8 mouse cellular contexts compared by ENCODE assay signal in genomic region chr11:87110172-87110909, GRCm38 (mm10). TPM values are rescaled to one million over a fixed set of nuclear protein-coding genes. Genes with fewer than 3 reads are reported as not detected.
DNase-seq lines count a peak whose midpoint lies in the region; ATAC-seq lines count a peak whose summit lies in the region.

No protein-coding gene starts in this region.

- no peaks in the 10 kb centered on the region for H3K27me3 ChIP-seq in erythroblast, embryonic 14.5 days (ENCODE audit: control insufficient read depth)
- H3K27me3 ChIP-seq in neural tube, embryonic 11.5 days (ENCODE audit: control insufficient read depth, insufficient read depth, low read length), result no peaks in the 10 kb centered on the region
- no peaks in the 10 kb centered on the region for H3K27me3 ChIP-seq in limb, embryonic 13.5 days
- no peaks in the 10 kb centered on the region for H3K27me3 ChIP-seq in stomach, embryonic 14.5 days (ENCODE audit: control insufficient read depth, insufficient read depth, low read length)

- H3K4me2 ChIP-seq in neural tube, embryonic 11.5 days (ENCODE audit: low read depth), result peak overlapping the region; percentile 51
- peak overlapping the region; percentile 73 for H3K4me2 ChIP-seq in limb, embryonic 13.5 days (replicated peaks)
- H3K4me2 ChIP-seq in stomach, embryonic 14.5 days (replicated peaks; ENCODE audit: low read depth, low read length), result peak overlapping the region; percentile 59

- ATAC-seq in erythroblast, adult 5-6 weeks (replicated peaks; ENCODE audit: low FRiP score, poor library complexity, severe bottlenecking), result no peak
- no peak for ATAC-seq in neural tube, embryonic 11.5 days (ENCODE audit: insufficient read depth, low FRiP score, low TSS enrichment)
- no peak for ATAC-seq in limb, embryonic 13.5 days (ENCODE audit: low FRiP score, low read depth)
- no peak for ATAC-seq in stomach, embryonic 14.5 days (ENCODE audit: insufficient number of reproducible peaks, insufficient read depth, low FRiP score, low read depth)

- no peak for DNase-seq in neural tube, embryonic 11.5 days (ENCODE audit: low spot score)
- DNase-seq in neural tube, embryonic 10.5 days (ENCODE audit: extremely low spot score, low spot score), result no peak
- DNase-seq in cerebellum, adult 9-10 months, result no peak
- DNase-seq in ovary, adult 18-20 months (ENCODE audit: low spot score), result no peak

- H3K4me3 ChIP-seq in erythroblast, embryonic 14.5 days (replicated peaks), result peak overlapping the region; percentile 90
- H3K4me3 ChIP-seq in neural tube, embryonic 11.5 days (ENCODE audit: low read depth, low read length), result peak overlapping the region; percentile 95
- peak overlapping the region; percentile 99 for H3K4me3 ChIP-seq in limb, embryonic 13.5 days
- H3K4me3 ChIP-seq in stomach, embryonic 14.5 days (ENCODE audit: low read depth, low read length), result peak overlapping the region; percentile 92

- peaks cover 75% of the 10 kb centered on the region for H3K36me3 ChIP-seq in erythroblast, embryonic 14.5 days (ENCODE audit: control insufficient read depth)
- H3K36me3 ChIP-seq in neural tube, embryonic 11.5 days (ENCODE audit: control insufficient read depth, insufficient read depth, low read length), result peaks cover 3% of the 10 kb centered on the region; the same call in 1 of the 2 replicates
- peaks cover 29% of the 10 kb centered on the region for H3K36me3 ChIP-seq in limb, embryonic 13.5 days
- peaks cover 18% of the 10 kb centered on the region for H3K36me3 ChIP-seq in stomach, embryonic 14.5 days (ENCODE audit: control insufficient read depth, insufficient read depth, low read length)

- H3K9me3 ChIP-seq in erythroblast, embryonic 14.5 days (ENCODE audit: control insufficient read depth, low read length), result no peaks in the 10 kb centered on the region
- H3K9me3 ChIP-seq in neural tube, embryonic 11.5 days (ENCODE audit: control insufficient read depth, low read length), result no peaks in the 10 kb centered on the region
- H3K9me3 ChIP-seq in limb, embryonic 13.5 days, result no peaks in the 10 kb centered on the region
- H3K9me3 ChIP-seq in stomach, embryonic 14.5 days (ENCODE audit: control insufficient read depth, low read depth, low read length), result no peaks in the 10 kb centered on the region

- 11% methylated on average over 9 of the region's 9 CpGs for WGBS in neural tube, embryonic 11.5 days
- WGBS in limb, embryonic 13.5 days, result 5% methylated on average over 9 of the region's 9 CpGs
- WGBS in stomach, embryonic 14.5 days, result 2% methylated on average over 9 of the region's 9 CpGs

- peaks cover 30% of the 10 kb centered on the region for H3K4me1 ChIP-seq in erythroblast, embryonic 14.5 days (ENCODE audit: control insufficient read depth)
- H3K4me1 ChIP-seq in neural tube, embryonic 11.5 days (ENCODE audit: control insufficient read depth, insufficient read depth, low read length), result no peaks in the 10 kb centered on the region; the same call in 1 of the 2 replicates
- peaks cover 33% of the 10 kb centered on the region for H3K4me1 ChIP-seq in limb, embryonic 13.5 days
- H3K4me1 ChIP-seq in stomach, embryonic 14.5 days (ENCODE audit: control insufficient read depth, insufficient read depth, low read length), result peaks cover 8% of the 10 kb centered on the region; the same call in 1 of the 2 replicates

- H3K9ac ChIP-seq in neural tube, embryonic 11.5 days (ENCODE audit: low read length), result peak overlapping the region; percentile 98
- peak overlapping the region; percentile 99 for H3K9ac ChIP-seq in limb, embryonic 13.5 days
- H3K9ac ChIP-seq in stomach, embryonic 14.5 days (replicated peaks; ENCODE audit: low read depth, low read length), result peak overlapping the region; percentile 97

- peak overlapping the region; percentile 93 for H3K27ac ChIP-seq in neural tube, embryonic 11.5 days (ENCODE audit: low read depth, low read length)
- H3K27ac ChIP-seq in limb, embryonic 13.5 days, result peak overlapping the region; percentile 97
- peak overlapping the region; percentile 97 for H3K27ac ChIP-seq in stomach, embryonic 14.5 days (ENCODE audit: low read length)

RNA-seq across cellular contexts. Expression of gene Ska2, which starts 1.3 kb away (rescaled TPM):
- 0.12 and 0.37 TPM in 2 replicates for polyA plus RNA-seq in erythroblast, embryonic 14.5 days (2012)
- 24.5 and 36.1 TPM in 2 replicates for total RNA-seq in erythroblast, adult 5-6 weeks (2015; ENCODE audit: low replicate concordance)
- 14.1 and 19.8 TPM in 2 replicates for total RNA-seq in erythroblast, adult 5-6 weeks (2017; ENCODE audit: low replicate concordance)
- 93.0 and 97.4 TPM in 2 replicates for polyA plus RNA-seq in neural tube, embryonic 11.5 days (2014; fragmentation: Nextera tagmentation; extraction: Ambion mirVana)
- polyA plus RNA-seq in limb, embryonic 13.5 days (2015; fragmentation: Nextera tagmentation; extraction: Ambion mirVana), result 86.2 and 86.3 TPM in 2 replicates
- polyA plus RNA-seq in stomach, embryonic 14.5 days (2014; fragmentation: Nextera tagmentation; extraction: Ambion mirVana), result 55.6 and 66.5 TPM in 2 replicates

RNA-seq across cellular contexts. Expression of gene Prr11, which starts 1.8 kb away (rescaled TPM):
- polyA plus RNA-seq in erythroblast, embryonic 14.5 days (2012), result 0.30 and 0.44 TPM in 2 replicates
- 19.2 and 25.0 TPM in 2 replicates for total RNA-seq in erythroblast, adult 5-6 weeks (2015; ENCODE audit: low replicate concordance)
- total RNA-seq in erythroblast, adult 5-6 weeks (2017; ENCODE audit: low replicate concordance), result 6.6 and 8.8 TPM in 2 replicates
- 20.5 TPM in 2 replicates for polyA plus RNA-seq in neural tube, embryonic 11.5 days (2014; fragmentation: Nextera tagmentation; extraction: Ambion mirVana)
- 6.7 and 7.9 TPM in 2 replicates for polyA plus RNA-seq in limb, embryonic 13.5 days (2015; fragmentation: Nextera tagmentation; extraction: Ambion mirVana)
- 13.8 and 15.1 TPM in 2 replicates for polyA plus RNA-seq in stomach, embryonic 14.5 days (2014; fragmentation: Nextera tagmentation; extraction: Ambion mirVana)

RNA-seq across cellular contexts. Expression of gene Trim37, which starts 16.5 kb away (rescaled TPM):
- 0.86 and 1.2 TPM in 2 replicates for polyA plus RNA-seq in erythroblast, embryonic 14.5 days (2012)
- 12.7 and 19.0 TPM in 2 replicates for total RNA-seq in erythroblast, adult 5-6 weeks (2015; ENCODE audit: low replicate concordance)
- 28.4 and 36.2 TPM in 2 replicates for total RNA-seq in erythroblast, adult 5-6 weeks (2017; ENCODE audit: low replicate concordance)
- polyA plus RNA-seq in neural tube, embryonic 11.5 days (2014; fragmentation: Nextera tagmentation; extraction: Ambion mirVana), result 74.8 and 80.3 TPM in 2 replicates
- polyA plus RNA-seq in limb, embryonic 13.5 days (2015; fragmentation: Nextera tagmentation; extraction: Ambion mirVana), result 21.3 and 25.0 TPM in 2 replicates
- 28.8 and 31.7 TPM in 2 replicates for polyA plus RNA-seq in stomach, embryonic 14.5 days (2014; fragmentation: Nextera tagmentation; extraction: Ambion mirVana)

RNA-seq across cellular contexts. Expression of gene Smg8, which starts 23.8 kb away (rescaled TPM):
- polyA plus RNA-seq in erythroblast, embryonic 14.5 days (2012), result 0.18 and 0.20 TPM in 2 replicates
- total RNA-seq in erythroblast, adult 5-6 weeks (2015; ENCODE audit: low replicate concordance), result 3.3 and 5.2 TPM in 2 replicates
- 4.1 and 5.4 TPM in 2 replicates for total RNA-seq in erythroblast, adult 5-6 weeks (2017; ENCODE audit: low replicate concordance)
- 30.0 and 34.4 TPM in 2 replicates for polyA plus RNA-seq in neural tube, embryonic 11.5 days (2014; fragmentation: Nextera tagmentation; extraction: Ambion mirVana)
- 24.8 and 24.9 TPM in 2 replicates for polyA plus RNA-seq in limb, embryonic 13.5 days (2015; fragmentation: Nextera tagmentation; extraction: Ambion mirVana)
- polyA plus RNA-seq in stomach, embryonic 14.5 days (2014; fragmentation: Nextera tagmentation; extraction: Ambion mirVana), result 17.9 and 20.1 TPM in 2 replicates

RNA-seq across cellular contexts. Expression of gene Gdpd1, which starts 36.5 kb away (rescaled TPM):
- polyA plus RNA-seq in erythroblast, embryonic 14.5 days (2012), result 0.08 and 0.19 TPM in 2 replicates
- 1.2 TPM in 1 of 2 replicates, not detected in the other for total RNA-seq in erythroblast, adult 5-6 weeks (2015; ENCODE audit: low replicate concordance)
- 1.3 TPM in 1 of 2 replicates, not detected in the other for total RNA-seq in erythroblast, adult 5-6 weeks (2017; ENCODE audit: low replicate concordance)
- polyA plus RNA-seq in neural tube, embryonic 11.5 days (2014; fragmentation: Nextera tagmentation; extraction: Ambion mirVana), result 94.1 and 102 TPM in 2 replicates
- polyA plus RNA-seq in limb, embryonic 13.5 days (2015; fragmentation: Nextera tagmentation; extraction: Ambion mirVana), result 26.8 and 28.3 TPM in 2 replicates
- 25.0 and 25.9 TPM in 2 replicates for polyA plus RNA-seq in stomach, embryonic 14.5 days (2014; fragmentation: Nextera tagmentation; extraction: Ambion mirVana)

Comparison
In these comparisons a context has a peak if more than half of its experiments do, and no peak if none do; other contexts are left out.
1. RNA of gene Ska2, which starts 1.3 kb away (polyA plus RNA-seq): 93.0 to 97.4 TPM in neural tube, embryonic 11.5 days, 86.2 to 86.3 TPM in limb, embryonic 13.5 days and 55.6 to 66.5 TPM in stomach, embryonic 14.5 days; 0.12 to 0.37 TPM in erythroblast, embryonic 14.5 days; every median in the first group is over 10 times any median in the second.
2. RNA of gene Trim37, which starts 16.5 kb away (polyA plus RNA-seq): 74.8 to 80.3 TPM in neural tube, embryonic 11.5 days, 28.8 to 31.7 TPM in stomach, embryonic 14.5 days and 21.3 to 25.0 TPM in limb, embryonic 13.5 days; 0.86 to 1.2 TPM in erythroblast, embryonic 14.5 days; every median in the first group is over 10 times any median in the second.
3. Peak in every context shown above with its lines, with median percentiles within 50 percentile points of each other: H3K4me3 ChIP-seq, H3K27ac ChIP-seq, H3K4me2 ChIP-seq and H3K9ac ChIP-seq.